Mouse (Mus musculus) brain, embryonic 18.5 days (tissue): ENCODE data around the gene Wwc2.

Experiments used
- DNase-seq: peaks from one replicate; pipeline ENCODE4 v3.0.0-alpha.2; 2012; ENCODE audit warnings: low read depth, low spot score

The Wwc2 gene

GRCm38 (mm10) chr8:47989655-47990385, 904 bp downstream of the Wwc2 start:
- DNase-seq, result no peak

GRCm38 (mm10) chr8:47989211-47989610, 1.5 kb downstream of the Wwc2 start:
- DNase-seq, result no peak

GRCm38 (mm10) chr8:47988111-47988510, 2.6 kb downstream of the Wwc2 start:
- no peak for DNase-seq

- DNase-seq, result no peak
These were observed 5.1 kb downstream of the Wwc2 start for GRCm38 (mm10) chr8:47985644-47986043.

DNA sequence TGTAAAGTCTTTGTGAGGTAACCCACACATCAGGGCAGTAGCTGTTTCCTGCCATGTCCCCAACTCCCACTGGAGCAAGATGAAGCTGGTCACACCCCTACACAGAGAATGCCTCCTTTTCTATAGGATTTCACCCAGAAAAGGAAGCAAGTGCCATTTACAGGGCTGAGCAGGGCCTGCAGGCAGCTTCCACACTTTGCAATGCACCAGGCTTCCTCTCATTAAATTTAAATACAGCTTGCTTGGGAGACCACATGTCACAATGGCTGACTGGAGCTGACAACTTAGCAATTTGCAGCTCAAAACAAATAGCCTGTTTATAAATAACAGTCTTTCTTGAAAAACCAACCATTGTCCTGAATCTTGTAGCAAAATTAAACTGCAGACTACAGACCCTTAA, 5.5 kb downstream of the Wwc2 start:
- DNase-seq, result no peak

- no peak for DNase-seq
These were observed 9.6 kb downstream of the Wwc2 start for GRCm38 (mm10) chr8:47981075-47981474.

DNA sequence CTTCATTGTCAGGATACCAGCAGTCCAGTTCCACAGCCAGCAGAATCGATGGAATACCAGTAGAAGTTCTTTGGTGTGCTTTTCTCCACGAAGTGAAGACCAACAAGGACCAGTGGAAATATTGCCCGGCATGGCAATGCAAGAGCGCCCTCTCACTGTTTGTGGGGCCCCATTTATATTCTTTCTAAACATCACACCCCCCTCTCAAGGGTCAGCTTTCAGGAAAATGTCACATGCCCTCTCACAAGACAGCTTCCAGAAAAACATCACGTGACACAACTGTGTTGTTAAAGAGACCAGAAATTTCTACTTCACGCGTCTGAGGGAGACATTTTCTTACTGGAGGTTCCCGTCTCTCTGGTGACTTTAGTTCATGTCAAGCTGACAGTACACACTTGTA, 10.8 kb downstream of the Wwc2 start:
- no peak for DNase-seq

GRCm38 (mm10) chr8:47978755-47979154, 12.0 kb downstream of the Wwc2 start:
- no peak for DNase-seq

GRCm38 (mm10) chr8:47974963-47975314, 15.8 kb downstream of the Wwc2 start:
- DNase-seq, result no peak

DNA sequence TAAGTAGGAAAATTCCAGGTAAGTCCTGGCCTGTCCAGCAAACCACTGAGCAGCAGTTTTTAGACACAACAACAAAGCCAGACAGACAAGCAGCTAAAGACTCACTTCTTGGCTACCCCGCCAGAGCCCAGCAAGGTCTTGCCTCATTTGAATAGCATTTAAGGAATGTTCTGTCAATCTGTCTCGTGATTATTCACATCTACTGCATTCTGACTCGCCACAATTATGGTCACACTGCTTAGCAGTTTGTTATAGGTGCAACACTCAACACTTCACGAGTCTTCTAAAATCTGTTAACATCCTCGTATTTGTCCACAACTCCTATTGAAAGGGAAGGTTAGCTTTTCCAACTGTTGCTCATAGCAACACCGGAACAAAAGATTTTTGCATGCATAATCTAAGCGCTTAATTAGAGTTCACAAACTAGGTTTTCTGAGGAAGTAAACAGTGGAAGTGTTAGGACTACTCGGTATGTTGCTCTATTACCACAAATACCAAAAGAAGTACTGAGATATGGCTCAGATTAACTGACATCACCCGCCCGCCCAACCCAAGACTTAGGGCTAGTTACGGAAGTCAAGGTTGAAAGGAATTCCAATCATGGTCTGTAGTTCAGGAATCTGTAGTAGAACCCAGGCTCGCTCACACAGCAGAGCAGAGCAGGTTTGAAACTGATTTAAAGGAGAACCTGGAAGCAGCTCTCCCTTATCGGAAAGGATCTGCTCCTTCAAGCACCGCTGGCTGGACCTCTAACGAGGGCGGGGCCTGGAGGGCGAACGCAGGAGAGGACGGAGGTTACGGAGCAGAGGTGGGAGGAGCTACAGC, 16.4 kb downstream of the Wwc2 start:
- DNase-seq, result no peak

GRCm38 (mm10) chr8:47971121-47971520, 19.6 kb downstream of the Wwc2 start:
- DNase-seq, result no peak

DNA sequence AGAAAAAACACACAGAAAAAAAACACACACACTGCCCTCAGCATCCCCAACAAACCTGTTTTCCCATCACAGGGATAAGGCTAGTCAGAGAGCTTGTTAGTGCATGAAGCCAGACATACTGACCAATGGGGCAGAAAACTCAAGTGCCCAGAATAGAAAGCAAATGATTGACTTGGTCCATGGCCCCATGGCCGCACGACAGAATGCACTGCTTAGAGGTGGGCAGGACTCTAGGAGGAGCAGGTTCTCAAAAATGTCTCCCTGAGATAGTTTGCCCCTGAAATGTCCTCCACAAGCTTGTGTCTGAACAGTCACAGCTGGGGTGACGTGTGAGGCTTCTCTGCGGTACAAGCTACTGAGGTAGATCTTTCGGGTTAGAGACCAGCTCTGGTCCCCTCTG, 20.1 kb downstream of the Wwc2 start:
- DNase-seq, result no peak

GRCm38 (mm10) chr8:47967045-47967920, 23.4 kb downstream of the Wwc2 start:
- DNase-seq, result no peak

GRCm38 (mm10) chr8:47962484-47962883, 28.2 kb downstream of the Wwc2 start:
- no peak for DNase-seq

GRCm38 (mm10) chr8:47962005-47962404, 28.7 kb downstream of the Wwc2 start:
- DNase-seq, result no peak

- DNase-seq, result no peak
These were observed 33.2 kb downstream of the Wwc2 start for GRCm38 (mm10) chr8:47957560-47957959.

DNA sequence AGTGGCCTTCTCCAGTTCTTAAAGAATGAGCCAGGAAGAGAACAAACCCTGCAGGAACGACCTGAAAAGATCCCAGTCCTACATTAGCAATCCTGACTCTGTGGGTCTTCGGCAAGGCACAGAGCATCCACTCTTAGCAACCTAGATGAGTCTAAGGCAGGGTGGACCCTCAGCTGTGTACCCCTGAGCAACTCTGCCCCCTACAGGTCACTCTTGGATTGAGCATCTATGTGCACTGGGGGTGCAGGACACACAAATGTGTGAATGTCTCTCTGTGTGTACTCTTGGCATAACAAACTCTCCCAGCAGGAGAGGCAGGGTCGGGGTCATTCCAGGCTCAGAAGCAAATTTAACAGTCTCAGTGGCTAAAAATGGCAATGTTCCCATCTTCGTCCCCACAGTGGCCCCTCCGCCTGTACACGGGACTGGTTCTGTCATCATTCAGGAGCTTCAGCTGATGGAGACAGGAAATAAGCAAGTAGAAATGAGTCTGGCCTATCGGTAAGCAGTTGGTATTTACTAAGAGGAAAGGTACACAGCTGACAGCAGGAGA, 39.3 kb downstream of the Wwc2 start:
- DNase-seq, result no peak

DNA sequence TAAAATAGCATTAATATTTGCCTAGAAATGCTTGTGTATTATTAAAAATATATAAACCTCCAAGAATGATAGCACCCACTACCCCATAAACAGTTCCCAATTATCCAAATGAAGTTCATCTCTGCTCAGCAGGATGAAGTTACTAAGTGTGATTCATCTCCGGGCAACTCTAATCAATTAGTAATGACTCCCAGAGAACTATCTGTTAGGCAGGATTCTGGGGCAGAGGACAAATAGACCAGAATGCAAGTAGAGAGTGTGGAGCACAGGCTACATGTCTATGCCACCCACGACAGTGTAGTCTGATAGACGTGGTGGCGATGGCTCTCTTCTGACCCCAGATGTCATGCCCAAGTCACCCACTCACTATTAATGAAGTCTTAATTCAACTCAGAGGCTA, 41.9 kb downstream of the Wwc2 start:
- DNase-seq, result no peak

- no peak for DNase-seq
These were observed 42.8 kb downstream of the Wwc2 start for GRCm38 (mm10) chr8:47947672-47948618.

- no peak for DNase-seq
These were observed 47.7 kb downstream of the Wwc2 start for GRCm38 (mm10) chr8:47943049-47943448.

DNA sequence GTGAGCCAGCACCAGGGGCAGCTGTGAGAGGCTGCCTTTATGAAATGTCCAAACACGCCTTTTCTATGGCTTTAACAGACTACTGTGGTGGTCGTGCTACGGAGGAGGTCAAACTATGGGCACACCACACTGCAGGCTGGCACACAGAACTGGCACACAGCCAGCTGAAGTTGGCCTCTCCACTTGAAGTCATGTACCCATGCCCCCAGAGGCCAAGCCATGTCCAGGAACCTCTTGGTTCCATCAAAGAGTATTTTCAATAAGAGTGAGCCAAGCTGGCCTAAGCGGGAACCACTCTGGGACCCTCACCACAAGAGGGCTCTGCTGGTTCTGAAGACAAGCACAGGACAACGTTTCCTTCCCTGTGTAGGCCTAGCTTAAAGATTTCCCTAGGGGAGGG, 49.7 kb downstream of the Wwc2 start:
- DNase-seq, result no peak
